Mouse (Mus musculus): Measurements from ENCODE around the gene Trim26.

Gene Trim26

GRCm38 (mm10) chr17:36900691-36901090 lies 63.8 kb downstream of the Trim26 start:
- DNase-seq: no peak

GRCm38 (mm10) chr17:36903651-36904050 lies 66.7 kb downstream of the Trim26 start:
- DNase-seq: no peak

- DNase-seq: no peak
These were observed 71.3 kb downstream of the Trim26 start for GRCm38 (mm10) chr17:36908235-36908634.
